In the genomic region with DNA sequence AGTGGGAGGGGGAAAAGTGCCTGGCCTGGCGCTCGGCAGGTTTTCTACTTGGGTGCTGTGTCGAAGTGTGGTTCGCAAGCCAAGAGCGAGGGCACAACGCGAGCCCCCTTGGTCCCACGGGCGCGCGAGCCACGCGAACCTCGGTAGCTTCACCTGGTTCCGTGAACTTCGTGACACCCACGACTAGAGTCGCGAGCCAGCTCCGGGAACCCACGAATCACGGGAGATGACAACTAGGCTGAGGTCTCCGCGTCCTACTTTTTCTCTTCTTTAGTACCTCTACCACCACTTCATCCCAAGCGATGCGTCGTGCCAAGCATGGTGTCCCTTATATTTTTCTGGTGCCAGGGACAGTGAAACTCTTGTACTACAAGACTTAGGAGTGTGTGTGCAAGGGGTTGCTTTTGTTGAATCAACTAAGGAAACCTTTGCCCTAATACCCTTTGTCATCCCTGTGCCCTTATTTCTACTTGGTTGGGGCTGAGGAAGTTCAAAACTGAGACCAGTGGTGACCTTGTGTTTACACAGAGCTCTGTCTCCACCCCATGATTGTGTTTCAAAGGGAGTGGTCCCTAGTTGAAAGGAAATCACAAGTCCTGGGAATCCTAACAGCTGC, we compare ENCODE assay signal across 8 mouse cellular contexts. TPM values are rescaled to one million over a fixed set of nuclear protein-coding genes. Genes with fewer than 3 reads are reported as not detected.
DNase-seq lines count a peak whose midpoint lies in the region; ATAC-seq lines count a peak whose summit lies in the region.

No protein-coding gene starts in this region.

- H3K9me3 ChIP-seq in embryonic facial prominence, embryonic 12.5 days: no peaks in the 10 kb centered on the region
- no peaks in the 10 kb centered on the region for H3K9me3 ChIP-seq in liver, embryonic 12.5 days (replicated peaks)
- no peaks in the 10 kb centered on the region for H3K9me3 ChIP-seq in neural tube, embryonic 12.5 days

- peak overlapping the region; percentile 66 for H3K4me2 ChIP-seq in embryonic facial prominence, embryonic 12.5 days (replicated peaks)
- peak overlapping the region; percentile 77 for H3K4me2 ChIP-seq in liver, embryonic 12.5 days
- H3K4me2 ChIP-seq in neural tube, embryonic 12.5 days (replicated peaks): peak overlapping the region; percentile 70

- DNase-seq in left cerebral cortex, postnatal 14 days (ENCODE audit: low spot score in 2 of 2): peak; percentile 5 to 14
- no peak for DNase-seq in left cerebral cortex, postnatal 25 days (ENCODE audit: low spot score in 2 of 2)
- DNase-seq in heart, postnatal 10 days: peak; percentile 58 to 66
- DNase-seq in Muller cell, postnatal 12 days (ENCODE audit: inconsistent ontology term): no peak
- DNase-seq in layer of hippocampus, adult 18-20 months (ENCODE audit: low spot score in 2 of 2): no peak

- intact Hi-C loops in left cerebral cortex, postnatal 14 days (cut with DNase I): loop anchor here (10.0 kb wide), 1 partner anchor 177 kb away; no protein-coding TSS in a partner anchor
- intact Hi-C loops in left cerebral cortex, postnatal 25 days (cut with DNase I): loop anchor here (1.0 kb wide), 1 partner anchor 174 kb away; no protein-coding TSS in a partner anchor
- intact Hi-C loops in heart, postnatal 10 days (cut with DNase I): loop anchor here (5.0 kb wide), 1 partner anchor 174 kb away; no protein-coding TSS in a partner anchor

- peak overlapping the region; percentile 63 for H3K4me3 ChIP-seq in embryonic facial prominence, embryonic 12.5 days
- H3K4me3 ChIP-seq in liver, embryonic 12.5 days: peak overlapping the region; percentile 90
- H3K4me3 ChIP-seq in neural tube, embryonic 12.5 days: peak overlapping the region; percentile 80

- no peak; the same call in none of the 2 replicates for ATAC-seq in embryonic facial prominence, embryonic 12.5 days (ENCODE audit: insufficient number of reproducible peaks, insufficient read depth, low FRiP score, low TSS enrichment)
- peak; percentile 50 for ATAC-seq in liver, embryonic 12.5 days
- peak; percentile 54 for ATAC-seq in neural tube, embryonic 12.5 days (ENCODE audit: low FRiP score, low read depth)

- H3K9ac ChIP-seq in embryonic facial prominence, embryonic 12.5 days: peak overlapping the region; percentile 79
- peak overlapping the region; percentile 94 for H3K9ac ChIP-seq in liver, embryonic 12.5 days
- peak overlapping the region; percentile 83 for H3K9ac ChIP-seq in neural tube, embryonic 12.5 days

- under 1% methylated on average over 27 of the region's 27 CpGs for WGBS in embryonic facial prominence, embryonic 12.5 days
- WGBS in liver, embryonic 12.5 days (ENCODE audit: insufficient replicate concordance): under 1% methylated on average over 27 of the region's 27 CpGs
- under 1% methylated on average over 27 of the region's 27 CpGs for WGBS in neural tube, embryonic 12.5 days

- no peaks in the 10 kb centered on the region for H3K27me3 ChIP-seq in embryonic facial prominence, embryonic 12.5 days
- no peaks in the 10 kb centered on the region for H3K27me3 ChIP-seq in liver, embryonic 12.5 days (replicated peaks)
- no peaks in the 10 kb centered on the region for H3K27me3 ChIP-seq in neural tube, embryonic 12.5 days (replicated peaks)

- H3K27ac ChIP-seq in embryonic facial prominence, embryonic 12.5 days: peak overlapping the region; percentile 97
- peak overlapping the region; percentile 94 for H3K27ac ChIP-seq in liver, embryonic 12.5 days
- H3K27ac ChIP-seq in neural tube, embryonic 12.5 days: no peak overlapping the region

- peaks cover 9% of the 10 kb centered on the region; the same call in 1 of the 2 replicates for H3K4me1 ChIP-seq in embryonic facial prominence, embryonic 12.5 days
- H3K4me1 ChIP-seq in liver, embryonic 12.5 days: peaks cover 35% of the 10 kb centered on the region
- peaks cover 8% of the 10 kb centered on the region for H3K4me1 ChIP-seq in neural tube, embryonic 12.5 days

- H3K36me3 ChIP-seq in embryonic facial prominence, embryonic 12.5 days: no peaks in the 10 kb centered on the region
- H3K36me3 ChIP-seq in liver, embryonic 12.5 days: peaks cover 7% of the 10 kb centered on the region; the same call in 1 of the 2 replicates
- H3K36me3 ChIP-seq in neural tube, embryonic 12.5 days: no peaks in the 10 kb centered on the region

RNA-seq across cellular contexts. Expression of a gene that starts 0.4 kb away (rescaled TPM):
- total RNA-seq in left cerebral cortex, postnatal 14 days (2021): 10 to 100 TPM; 40.2 to 44.3 TPM
- total RNA-seq in left cerebral cortex, postnatal 25 days (2021): 10 to 100 TPM; 44.8 to 49.4 TPM
- 46.4 and 47.2 TPM in 2 replicates for polyA plus RNA-seq in embryonic facial prominence, embryonic 12.5 days (2016; fragmentation: Nextera tagmentation; extraction: Ambion mirVana)
- 10 to 100 TPM; 20.4 to 21.9 TPM for total RNA-seq in heart, postnatal 10 days (2021)
- 23.2 and 31.3 TPM in 2 replicates for polyA plus RNA-seq in liver, embryonic 12.5 days (2016; fragmentation: Nextera tagmentation; extraction: Ambion mirVana)
- polyA plus RNA-seq in neural tube, embryonic 12.5 days (2016; fragmentation: Nextera tagmentation; extraction: Ambion mirVana): 37.8 and 38.3 TPM in 2 replicates
- 10 to 100 TPM; 45.5 to 45.9 TPM for total RNA-seq in layer of hippocampus, adult 18-20 months (2021)

RNA-seq across cellular contexts. Expression of a gene that starts 0.4 kb away (rescaled TPM):
- 10 to 100 TPM; 33.1 to 37.7 TPM for total RNA-seq in left cerebral cortex, postnatal 14 days (2021)
- 10 to 100 TPM; 35.7 to 37.3 TPM for total RNA-seq in left cerebral cortex, postnatal 25 days (2021)
- 42.7 and 45.0 TPM in 2 replicates for polyA plus RNA-seq in embryonic facial prominence, embryonic 12.5 days (2016; fragmentation: Nextera tagmentation; extraction: Ambion mirVana)
- total RNA-seq in heart, postnatal 10 days (2021): 100 to 1,000 TPM in 1 of 2 experiments, 10 to 100 TPM in 1; 91.4 to 101 TPM
- 23.9 and 24.9 TPM in 2 replicates for polyA plus RNA-seq in liver, embryonic 12.5 days (2016; fragmentation: Nextera tagmentation; extraction: Ambion mirVana)
- 57.3 and 58.9 TPM in 2 replicates for polyA plus RNA-seq in neural tube, embryonic 12.5 days (2016; fragmentation: Nextera tagmentation; extraction: Ambion mirVana)
- total RNA-seq in layer of hippocampus, adult 18-20 months (2021): 10 to 100 TPM; 29.5 to 29.8 TPM

Comparison
In these comparisons a context has a peak if more than half of its experiments do, and no peak if none do; other contexts are left out.
1. DNase-seq: peak in left cerebral cortex, postnatal 14 days (2 of 2) and heart, postnatal 10 days (2 of 2); none in left cerebral cortex, postnatal 25 days (0 of 2), Muller cell, postnatal 12 days (single experiment) and layer of hippocampus, adult 18-20 months (0 of 2).
2. Peak in every context shown above with its lines, with median percentiles within 50 percentile points of each other: H3K4me2 ChIP-seq, H3K4me3 ChIP-seq and H3K9ac ChIP-seq.